Mouse (Mus musculus): ENCODE measurements around the gene Gfm2.
"Not testable (repeated sequence)": the region's sequence is repeated elsewhere in the genome, so short reads cannot be mapped to it uniquely, and the experiment has no call there.

Gfm2 gene

DNA sequence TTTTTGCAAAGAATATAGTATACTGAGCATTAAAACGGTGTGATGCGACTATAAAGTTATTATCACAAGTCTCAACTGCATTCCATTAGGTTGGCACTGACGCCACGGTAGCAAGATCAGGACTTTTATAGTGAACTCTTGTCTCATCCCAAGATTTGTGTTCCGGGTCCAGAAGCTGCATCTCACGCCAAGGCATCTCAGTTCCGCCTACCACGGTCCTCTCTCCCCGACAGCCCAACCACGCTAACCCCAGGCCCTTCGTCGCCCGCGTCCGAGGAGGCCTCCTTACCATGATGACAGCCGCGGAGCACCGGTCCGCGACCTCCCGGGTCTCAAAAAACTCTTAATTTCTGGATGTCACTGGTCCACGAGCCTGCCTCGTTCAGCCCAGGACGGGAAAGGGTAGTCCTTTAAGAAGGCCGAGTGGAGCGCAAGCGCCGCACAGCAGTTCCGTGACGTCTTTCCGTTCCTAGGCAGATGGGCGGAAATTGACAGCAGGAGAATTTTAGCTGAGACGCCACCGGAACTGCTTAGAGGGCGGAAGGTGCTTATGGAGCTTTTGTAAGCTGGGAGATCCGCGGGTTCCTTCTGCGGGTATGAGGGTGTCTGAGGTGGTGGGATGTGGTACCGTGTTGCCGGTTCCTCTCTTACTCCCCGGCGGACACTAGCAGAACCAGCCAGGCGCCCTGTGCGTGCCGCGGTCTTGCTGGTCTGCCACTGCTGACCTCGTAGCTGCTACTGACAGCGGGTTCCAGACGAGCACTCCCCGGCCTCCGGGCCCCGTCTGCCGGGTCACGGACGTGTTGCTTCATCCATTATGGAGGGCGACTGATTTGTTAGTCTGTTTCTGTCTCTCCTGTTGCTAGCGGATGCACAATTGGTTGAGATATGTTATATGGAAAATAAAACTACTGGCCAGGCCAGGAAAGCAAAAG lies at the start of gene Gfm2, which contains the start of gene Nsa2:
TSS of gene Gfm2 (plus strand) at position 472 of the 935 bp plus-strand sequence.
TSS of gene Nsa2 (minus strand) at position 472 of the 935 bp plus-strand sequence.
- DNase-seq (ENCODE audit: low read depth): peak; percentile 95

DNA sequence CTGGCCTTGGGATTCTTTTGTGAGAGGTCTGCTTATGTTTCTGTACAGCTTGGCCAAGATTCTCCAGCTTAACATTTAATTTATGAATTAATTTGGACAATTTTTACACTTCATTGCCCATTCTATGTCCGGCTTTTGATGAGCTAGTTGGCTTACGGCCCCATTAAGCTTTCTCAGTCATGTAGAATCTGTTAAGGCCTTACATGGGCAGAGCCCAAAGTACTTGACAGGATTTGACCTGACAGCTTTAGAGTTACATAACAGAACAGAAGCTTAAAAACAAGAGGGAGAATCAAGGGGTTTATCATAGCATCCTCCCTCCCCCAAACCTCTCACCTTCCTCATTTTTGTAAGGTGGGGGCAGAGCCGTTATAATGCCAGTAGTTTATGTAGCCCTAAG lies 49.6 kb upstream of the Gfm2 start:
- no peak for DNase-seq (ENCODE audit: low read depth)

GRCm38 (mm10) chr13:97095726-97096125 lies 42.0 kb upstream of the Gfm2 start:
- DNase-seq (ENCODE audit: low read depth): no peak

GRCm38 (mm10) chr13:97099187-97099852 lies 38.4 kb upstream of the Gfm2 start, which contains the start of gene Gm6169:
Gm6169 (minus strand) TSS chr13:97099237.
- DNase-seq (ENCODE audit: low read depth): peak; percentile 24

DNA sequence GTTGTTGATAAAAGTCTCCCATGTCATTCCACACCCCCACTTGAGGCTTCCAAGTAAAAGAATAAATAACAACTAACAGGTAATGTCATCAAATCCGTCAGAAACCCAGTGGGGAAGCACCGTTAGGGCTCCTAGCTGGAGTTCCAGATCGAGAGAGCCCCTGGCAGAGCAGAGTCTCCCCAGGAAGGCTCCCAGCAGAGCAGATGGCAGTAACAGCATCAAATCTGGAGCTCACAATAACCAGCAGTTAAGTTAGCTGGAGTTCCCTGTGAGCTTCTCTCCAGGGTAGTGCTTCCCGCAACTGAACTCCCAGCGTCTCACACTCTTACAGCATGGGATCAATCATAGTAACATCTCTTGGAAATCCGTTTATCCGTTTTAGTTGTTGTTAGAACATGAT lies 32.7 kb upstream of the Gfm2 start:
- no peak for DNase-seq (ENCODE audit: low read depth)

GRCm38 (mm10) chr13:97107721-97108120 lies 30.0 kb upstream of the Gfm2 start:
- DNase-seq (ENCODE audit: low read depth): not testable (repeated sequence)

DNA sequence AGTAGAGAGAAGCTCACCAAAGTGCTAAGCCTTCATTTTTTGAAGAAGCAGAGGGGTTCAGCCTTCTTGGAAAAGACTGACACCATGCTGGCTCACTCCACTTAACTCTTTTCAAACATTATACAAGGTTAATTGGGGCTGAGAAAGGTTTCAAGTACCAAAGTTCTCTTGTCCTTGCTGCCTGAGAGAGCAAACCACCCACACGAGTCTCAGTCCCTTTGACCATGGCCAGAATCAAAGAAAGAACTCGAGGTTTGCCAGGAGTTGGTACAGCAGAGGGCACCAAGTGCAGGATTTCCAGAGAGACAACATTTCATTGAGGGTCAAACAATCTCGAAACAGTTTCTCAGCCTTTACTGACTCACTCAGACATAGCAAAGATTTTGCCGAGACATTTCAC lies 28.7 kb upstream of the Gfm2 start:
- no peak for DNase-seq (ENCODE audit: low read depth)

DNA sequence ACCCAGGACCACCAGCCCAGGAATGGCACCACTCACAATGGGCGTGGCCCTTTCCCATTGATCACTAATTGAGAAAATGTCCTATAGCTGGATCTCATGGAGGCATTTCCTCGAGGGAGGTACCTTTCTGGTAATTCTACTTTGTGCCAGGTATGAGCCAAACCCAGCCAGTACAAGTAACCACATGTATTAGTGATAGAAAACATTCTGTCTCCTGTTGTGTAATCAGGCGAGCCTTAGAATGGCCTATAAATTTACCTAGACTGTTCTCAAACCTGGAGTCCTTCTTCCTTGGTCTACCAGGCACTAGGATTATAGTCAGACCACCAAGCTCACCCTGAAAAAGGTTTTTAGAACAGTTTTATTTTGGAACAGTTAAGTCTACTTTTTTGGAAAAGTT lies 16.4 kb upstream of the Gfm2 start:
- DNase-seq (ENCODE audit: low read depth): no peak

GRCm38 (mm10) chr13:97129654-97130053 lies 8.1 kb upstream of the Gfm2 start:
- DNase-seq (ENCODE audit: low read depth): not testable (repeated sequence)

- not testable (repeated sequence) for DNase-seq (ENCODE audit: low read depth)
Observed at GRCm38 (mm10) chr13:97130413-97130812, 7.3 kb upstream of the Gfm2 start.

GRCm38 (mm10) chr13:97138404-97138931 lies 731 bp downstream of the Gfm2 start:
- DNase-seq (ENCODE audit: low read depth): peak; percentile 14

- DNase-seq (ENCODE audit: low read depth): no peak
Observed at GRCm38 (mm10) chr13:97142321-97142720, 4.6 kb downstream of the Gfm2 start.

DNA sequence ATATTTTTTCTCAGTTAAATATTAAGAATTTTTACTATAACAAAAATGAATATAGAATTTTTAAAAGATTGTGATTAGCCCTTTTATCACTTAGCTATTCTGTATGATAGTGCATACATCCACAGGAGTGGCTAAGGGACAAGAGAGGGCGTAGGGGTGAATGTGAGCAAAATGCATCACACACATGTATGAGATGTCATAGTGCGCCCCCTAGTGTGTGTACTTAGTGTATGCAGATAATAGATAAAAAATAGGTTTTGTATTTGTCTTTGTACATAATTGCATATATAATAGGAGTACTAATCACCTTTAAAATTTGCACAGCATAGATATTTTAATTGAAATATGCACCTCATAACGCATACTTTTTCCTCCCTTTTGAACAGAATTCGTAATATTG lies 8.1 kb downstream of the Gfm2 start:
- DNase-seq (ENCODE audit: low read depth): peak; percentile 80

GRCm38 (mm10) chr13:97175520-97176264 lies 38.0 kb downstream of the Gfm2 start:
- no peak for DNase-seq (ENCODE audit: low read depth)

DNA sequence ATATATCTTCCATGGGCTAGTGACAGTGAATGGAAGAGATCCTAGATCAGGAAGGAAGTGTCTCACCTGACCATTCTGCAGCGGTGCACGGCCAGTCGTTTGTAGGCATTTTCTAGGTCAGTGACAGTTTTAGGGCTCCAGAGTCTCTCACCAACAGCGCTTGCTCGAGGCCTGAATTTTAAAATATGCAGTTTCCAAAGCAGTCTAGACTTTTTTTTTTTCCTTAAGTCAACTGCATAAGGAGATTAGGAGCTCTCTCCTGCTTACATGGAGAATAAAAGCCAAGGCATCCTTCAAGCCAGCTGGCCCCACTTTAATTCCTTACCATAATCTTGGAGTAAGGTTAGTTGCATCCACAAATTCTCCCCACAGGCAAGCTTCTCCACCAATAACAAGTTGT lies 39.0 kb downstream of the Gfm2 start:
- no peak for DNase-seq (ENCODE audit: low read depth)

- no peak for DNase-seq (ENCODE audit: low read depth)
Observed at GRCm38 (mm10) chr13:97178943-97179342, 41.2 kb downstream of the Gfm2 start.

DNA sequence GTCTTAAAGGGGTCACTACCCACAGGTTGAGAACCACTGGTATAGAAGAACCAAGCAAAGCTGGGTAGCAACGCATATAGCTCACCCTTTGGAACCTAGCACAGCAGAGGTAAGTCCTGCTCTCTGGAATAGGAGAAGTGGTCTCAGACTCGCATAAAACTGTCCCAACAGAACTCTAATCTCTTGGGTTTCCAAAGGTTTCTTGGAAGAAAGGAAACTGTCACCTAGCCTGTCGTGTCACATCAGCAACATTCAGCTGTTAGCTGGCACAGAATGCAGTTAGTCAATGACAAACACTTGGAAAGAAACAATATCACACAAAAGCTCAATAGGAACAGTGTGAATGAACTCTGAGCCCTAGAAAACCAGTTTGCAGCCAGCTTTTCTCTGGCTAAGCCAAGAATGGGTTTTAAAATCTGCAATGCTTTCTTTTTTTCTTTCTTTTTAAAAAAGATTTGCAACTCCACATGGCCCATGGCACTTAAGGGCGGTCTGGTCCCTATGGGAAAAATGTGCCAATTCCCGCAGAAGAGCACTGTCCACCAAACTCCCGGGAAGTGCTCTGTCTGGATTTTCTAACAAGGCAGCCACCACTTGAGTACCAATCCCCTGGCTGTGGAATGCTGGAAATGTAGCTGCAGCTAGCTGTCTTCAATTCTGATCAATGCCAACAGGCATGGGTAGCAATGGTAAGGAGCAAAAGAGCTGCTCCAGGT lies 42.5 kb downstream of the Gfm2 start:
- DNase-seq (ENCODE audit: low read depth): no peak

DNA sequence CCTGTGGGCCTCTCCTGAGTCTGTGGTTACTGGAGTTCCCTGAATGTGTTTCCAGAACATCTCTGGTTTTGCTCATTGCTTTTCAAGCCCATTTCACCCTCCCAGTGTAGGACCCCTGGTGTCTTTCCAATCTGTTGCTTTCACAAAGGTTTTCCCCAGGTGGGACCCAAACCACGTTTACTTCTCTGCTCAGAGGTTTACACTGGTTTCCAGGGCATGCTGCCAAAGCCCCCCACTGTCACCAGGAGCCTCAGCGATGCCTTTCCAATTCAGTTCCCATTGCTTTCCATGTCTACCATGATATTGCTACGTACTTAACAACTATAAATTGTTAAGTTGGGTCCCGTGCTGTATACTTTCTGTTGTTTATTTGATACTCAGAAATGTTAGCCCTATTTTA lies 45.1 kb downstream of the Gfm2 start:
- no peak for DNase-seq (ENCODE audit: low read depth)

DNA sequence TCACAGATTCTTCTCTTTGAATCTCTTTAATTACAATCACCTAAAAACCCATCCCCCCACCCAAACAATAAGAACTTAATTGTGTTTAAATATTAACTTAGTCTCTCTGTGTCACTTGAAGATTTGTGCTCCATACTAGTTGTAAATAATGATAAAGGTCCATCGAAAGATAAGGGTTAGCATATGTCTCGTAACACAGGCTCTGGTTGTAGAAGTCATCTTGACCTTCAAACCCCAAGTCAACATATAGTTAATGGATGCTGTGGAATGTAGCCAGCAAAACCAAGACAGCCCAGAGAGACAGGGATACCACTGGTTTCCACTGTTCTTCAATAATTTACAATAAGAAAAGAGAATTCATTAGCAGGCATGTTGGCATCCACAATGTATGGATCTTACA lies 46.4 kb downstream of the Gfm2 start:
- no peak for DNase-seq (ENCODE audit: low read depth)

GRCm38 (mm10) chr13:97184656-97185055 lies 46.9 kb downstream of the Gfm2 start:
- no peak for DNase-seq (ENCODE audit: low read depth)

DNA sequence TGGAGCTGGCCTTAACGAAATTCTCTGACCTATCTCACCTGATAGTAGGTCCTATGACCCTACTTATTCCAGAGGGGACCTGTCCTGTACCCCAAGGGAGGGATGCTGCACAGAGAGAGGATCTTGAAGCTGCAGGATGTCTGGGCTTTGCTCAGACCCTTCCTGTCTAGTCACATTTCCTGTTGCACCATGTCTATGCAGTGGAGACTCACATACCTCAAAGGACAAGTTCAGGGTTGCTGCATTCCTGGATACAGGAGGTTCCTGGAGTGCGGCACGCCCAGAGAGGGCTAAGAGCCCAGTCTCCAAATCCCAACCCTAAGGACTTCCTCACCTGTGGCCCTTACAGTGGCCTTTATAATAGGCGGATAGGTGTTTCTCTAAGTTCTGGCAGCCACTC lies 48.6 kb downstream of the Gfm2 start:
- DNase-seq (ENCODE audit: low read depth): no peak

All from naive thymus-derived CD4-positive, alpha-beta T cell, adult 2 months (primary cell).